Mouse (Mus musculus): ENCODE measurements around the gene Gm20604. TPM values are rescaled to one million over a fixed set of nuclear protein-coding genes. Genes with fewer than 3 reads are reported as not detected.

Gene Gm20604
- polyA plus RNA-seq (2015; fragmentation: Nextera tagmentation; extraction: Ambion mirVana), result 10.4 and 10.9 TPM in 2 replicates

GRCm38 (mm10) chr12:102758403-102758756 is at the start of gene Gm20604:
Gm20604 (minus strand) TSS chr12:102758672.

DNA sequence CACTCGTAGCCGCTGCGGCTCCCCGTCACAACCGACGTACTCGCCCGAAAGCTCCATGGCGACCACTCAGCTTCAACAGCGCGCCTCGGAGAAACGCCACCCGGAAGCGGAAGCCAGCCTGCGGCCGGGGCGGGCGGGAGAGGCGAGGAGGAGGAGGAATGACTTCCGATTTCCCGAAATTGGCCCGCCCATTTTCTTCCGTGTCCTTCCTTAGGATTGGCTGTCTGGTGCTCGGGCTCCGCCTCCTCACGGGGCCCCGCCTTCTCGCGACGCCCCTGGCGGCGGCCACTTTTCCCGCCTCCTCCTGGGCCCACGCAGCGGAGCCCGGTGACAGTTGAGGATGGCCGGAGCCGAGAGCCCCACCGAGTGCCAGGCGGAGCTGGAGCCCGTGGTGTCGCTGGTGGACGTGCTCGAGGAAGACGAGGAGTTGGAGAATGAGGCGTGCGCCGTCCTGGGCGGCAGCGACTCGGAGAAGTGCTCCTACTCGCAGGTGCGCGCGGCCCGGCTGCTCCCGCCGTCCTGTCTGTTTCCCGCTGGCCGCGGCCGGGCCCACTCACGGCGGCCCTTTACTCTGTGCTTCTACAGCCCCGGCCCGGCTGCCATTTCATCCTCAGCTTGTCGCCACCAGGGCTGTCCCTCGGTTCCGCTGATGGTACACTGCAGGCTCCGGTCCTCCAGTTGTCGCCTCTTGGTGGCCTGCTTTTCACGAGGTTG is 626 bp downstream of the Gm20604 start, which contains the start of the genes Gm28051, Gon7 and Ubr7:
Gene Gm28051, minus strand, starts transcription at position 77 of the 714 bp plus-strand sequence.
Gene Gon7, minus strand, starts transcription at position 115 of the 714 bp plus-strand sequence.
Gene Ubr7, plus strand, starts transcription at position 279 of the 714 bp plus-strand sequence.

DNA sequence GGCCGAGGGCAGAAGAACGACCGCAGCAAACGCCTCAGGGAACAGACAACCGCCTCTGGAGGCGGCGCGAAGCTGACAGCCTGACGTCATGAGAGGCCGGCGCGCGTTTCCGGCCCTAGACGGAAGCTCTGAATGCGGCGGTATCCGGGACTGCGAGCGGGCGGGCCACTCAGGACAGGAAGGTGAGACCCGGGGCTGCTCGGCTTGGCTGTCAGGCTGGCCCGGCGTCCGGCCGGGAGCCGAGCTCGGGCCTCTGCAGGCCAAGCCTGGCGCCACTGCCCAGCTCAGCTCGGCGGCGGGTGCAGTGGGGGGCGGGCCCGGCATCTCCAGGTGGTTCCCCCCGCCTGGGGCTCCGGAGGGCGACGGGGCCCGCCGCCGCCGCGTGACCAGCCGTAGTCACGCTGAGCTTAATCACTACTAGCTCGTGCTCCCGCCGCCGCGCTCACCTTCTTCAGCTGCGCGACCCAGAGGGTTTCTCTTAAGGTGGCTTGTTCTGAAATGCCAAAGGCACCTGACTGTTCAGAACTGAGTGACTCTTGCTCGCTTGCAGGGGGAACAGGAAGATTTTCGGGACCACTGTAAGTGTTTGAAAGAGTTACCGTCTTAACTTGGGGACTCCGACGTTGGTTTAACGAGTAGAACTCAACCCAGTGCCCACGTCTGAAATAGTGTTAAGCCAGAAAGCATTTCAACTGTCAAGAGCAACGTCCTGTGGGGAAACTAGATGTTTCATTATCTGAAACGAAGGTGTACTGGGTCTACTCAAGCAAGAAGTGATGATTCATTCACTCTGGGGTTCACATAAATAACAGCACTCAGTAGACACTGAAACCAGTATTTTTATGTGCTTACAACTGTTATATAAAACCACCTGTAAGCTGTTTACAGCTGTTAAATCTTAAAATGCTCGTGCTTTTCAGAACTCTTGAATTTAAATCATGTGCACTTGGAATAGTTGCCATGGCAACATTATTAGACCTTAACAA is 14.6 kb downstream of the Gm20604 start, which contains the start of the genes Moap1 and Tmem251:
Gene Moap1, minus strand, starts transcription at position 73 of the 986 bp plus-strand sequence.
Gene Tmem251, plus strand, starts transcription at position 174 of the 986 bp plus-strand sequence.

GRCm38 (mm10) chr12:102704457-102705198 is 53.8 kb downstream of the Gm20604 start, which contains the start of gene Itpk1:
Itpk1 (minus strand) TSS chr12:102704930.

Other genes with a start within 250 kb of the Gm20604 start
- 0.10 and 0.55 TPM in 2 replicates for gene Chga, start 203.7 kb downstream of the Gm20604 start, polyA plus RNA-seq (2015; fragmentation: Nextera tagmentation; extraction: Ambion mirVana)
- gene Itpk1, start 53.7 kb downstream of the Gm20604 start, polyA plus RNA-seq (2015; fragmentation: Nextera tagmentation; extraction: Ambion mirVana), result 3.5 and 4.9 TPM in 2 replicates
- 9.2 and 10.7 TPM in 2 replicates for gene Moap1, start 15.0 kb downstream of the Gm20604 start, polyA plus RNA-seq (2015; fragmentation: Nextera tagmentation; extraction: Ambion mirVana)
- 6.3 and 6.5 TPM in 2 replicates for gene Tmem251, start 14.9 kb downstream of the Gm20604 start, polyA plus RNA-seq (2015; fragmentation: Nextera tagmentation; extraction: Ambion mirVana)
- gene Gm28051, start 907 bp downstream of the Gm20604 start, polyA plus RNA-seq (2015; fragmentation: Nextera tagmentation; extraction: Ambion mirVana), result not detected in 2 replicates
- gene Gon7, start 869 bp downstream of the Gm20604 start, polyA plus RNA-seq (2015; fragmentation: Nextera tagmentation; extraction: Ambion mirVana), result 9.8 and 10.5 TPM in 2 replicates
- gene Ubr7, start 705 bp downstream of the Gm20604 start, polyA plus RNA-seq (2015; fragmentation: Nextera tagmentation; extraction: Ambion mirVana), result 20.4 and 20.6 TPM in 2 replicates
- 6.6 and 6.7 TPM in 2 replicates for gene Btbd7, start 119.8 kb upstream of the Gm20604 start, polyA plus RNA-seq (2015; fragmentation: Nextera tagmentation; extraction: Ambion mirVana)
- not detected in 2 replicates for gene Cox8c, start 140.6 kb upstream of the Gm20604 start, polyA plus RNA-seq (2015; fragmentation: Nextera tagmentation; extraction: Ambion mirVana)
- 0.01 TPM in 1 of 2 replicates, not detected in the other for gene Unc79, start 190.2 kb upstream of the Gm20604 start, polyA plus RNA-seq (2015; fragmentation: Nextera tagmentation; extraction: Ambion mirVana)